Mouse (Mus musculus): ENCODE results near the gene Sergef. TPM values are rescaled to one million over a fixed set of nuclear protein-coding genes. Genes with fewer than 3 reads are reported as not detected.
A peak's percentile ranks its signal among the peaks of the same experiment; 100 is the strongest.

Sergef gene
- total RNA-seq, 1 experiment from 2014 or later, result 13.7 TPM

DNA sequence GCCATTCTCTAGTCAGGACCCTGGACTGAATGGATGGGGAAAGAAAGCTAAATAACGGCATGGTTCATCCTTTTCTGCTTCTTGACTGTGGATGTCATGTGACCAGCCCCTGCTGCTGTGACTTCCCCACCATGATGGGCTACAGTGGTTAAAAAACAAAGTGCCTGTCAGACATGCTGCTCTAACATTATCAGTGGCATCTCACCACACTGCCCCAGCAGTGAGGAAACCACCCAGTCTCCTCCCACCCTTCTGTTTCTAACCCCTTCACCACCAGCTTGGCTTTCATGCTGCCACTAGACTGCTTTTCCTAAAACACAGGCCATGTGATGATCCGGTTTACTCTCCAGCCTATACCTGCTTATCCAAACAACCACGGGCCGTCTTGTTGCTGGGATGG lies 140.0 kb downstream of the Sergef start:
- peak; percentile 49 to 60; a peak in 2 of 4 replicates for ATAC-seq (replicated peaks in 1 of 2; ENCODE audit: insufficient read depth in 1 of 2, low FRiP score in 2 of 2, low TSS enrichment in 1 of 2, low read depth in 1 of 2, poor library complexity in 2 of 2, severe bottlenecking in 2 of 2)

DNA sequence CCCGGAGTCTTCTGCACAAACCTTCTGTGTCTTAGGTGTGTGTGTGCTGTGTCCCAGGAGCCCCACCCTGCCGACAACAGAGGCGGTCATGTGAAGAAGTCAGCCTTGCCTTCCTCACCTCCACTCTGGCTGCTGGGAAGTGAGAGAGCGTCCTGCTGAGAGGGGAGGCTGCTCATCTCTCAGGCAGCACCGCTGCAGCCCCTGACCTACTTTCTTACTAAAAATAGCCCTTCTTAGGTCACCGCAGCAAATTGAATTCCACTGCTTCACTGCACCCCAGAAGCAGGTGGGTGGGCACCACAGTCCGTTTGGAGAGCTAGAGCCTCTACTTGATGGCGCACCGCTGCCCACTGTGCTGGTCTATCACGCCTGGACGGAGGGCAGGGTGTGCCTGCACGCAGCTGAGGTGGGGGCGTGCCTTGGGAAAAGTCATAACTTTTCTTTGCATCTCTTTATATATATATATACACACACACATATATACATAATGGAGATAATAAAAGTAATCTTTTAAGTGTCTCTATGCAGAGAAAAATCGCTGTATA lies 147.4 kb downstream of the Sergef start:
- no peak for ATAC-seq (replicated peaks in 1 of 2; ENCODE audit: insufficient read depth in 1 of 2, low FRiP score in 2 of 2, low TSS enrichment in 1 of 2, low read depth in 1 of 2, poor library complexity in 2 of 2, severe bottlenecking in 2 of 2)

DNA sequence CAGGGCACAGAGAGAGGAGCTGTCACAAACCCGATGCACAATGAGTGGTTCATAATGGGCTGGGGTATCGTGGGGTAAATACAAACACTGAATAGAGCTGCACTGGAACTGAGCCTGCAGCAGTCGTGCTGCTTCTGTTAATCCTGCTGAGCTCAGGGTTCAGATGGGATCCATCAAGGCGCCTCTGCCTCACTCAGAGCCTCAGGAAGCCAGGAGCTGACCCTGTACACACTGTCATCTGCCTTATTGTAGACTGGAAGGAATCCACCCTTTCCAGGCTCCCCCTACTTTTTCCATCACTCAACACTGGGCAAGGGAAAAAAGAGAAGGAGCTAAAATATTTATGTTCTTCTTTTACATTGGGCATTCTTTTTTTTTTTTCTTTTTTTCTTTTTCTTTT lies 152.3 kb downstream of the Sergef start:
- no peak for ATAC-seq (replicated peaks in 1 of 2; ENCODE audit: insufficient read depth in 1 of 2, low FRiP score in 2 of 2, low TSS enrichment in 1 of 2, low read depth in 1 of 2, poor library complexity in 2 of 2, severe bottlenecking in 2 of 2)

DNA sequence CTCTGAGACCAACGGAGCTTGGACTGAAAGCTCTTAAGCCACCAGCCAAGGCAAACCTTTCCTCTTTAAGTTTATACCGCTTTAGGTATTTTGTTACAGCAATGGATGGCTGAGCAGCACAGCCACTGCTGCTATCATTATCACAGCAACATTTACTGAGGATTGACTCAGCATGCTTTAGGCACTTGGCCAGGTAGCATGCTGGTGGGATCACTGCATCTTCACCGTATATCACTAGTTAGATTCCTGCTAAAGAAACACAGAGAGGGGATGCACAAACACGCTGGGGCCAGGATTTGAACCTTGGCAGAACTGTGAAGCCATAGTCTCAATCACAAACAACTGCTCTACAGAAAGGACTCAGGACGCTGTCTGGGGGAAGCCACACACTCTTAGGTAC lies 152.8 kb downstream of the Sergef start:
- no peak for ATAC-seq (replicated peaks in 1 of 2; ENCODE audit: insufficient read depth in 1 of 2, low FRiP score in 2 of 2, low TSS enrichment in 1 of 2, low read depth in 1 of 2, poor library complexity in 2 of 2, severe bottlenecking in 2 of 2)

DNA sequence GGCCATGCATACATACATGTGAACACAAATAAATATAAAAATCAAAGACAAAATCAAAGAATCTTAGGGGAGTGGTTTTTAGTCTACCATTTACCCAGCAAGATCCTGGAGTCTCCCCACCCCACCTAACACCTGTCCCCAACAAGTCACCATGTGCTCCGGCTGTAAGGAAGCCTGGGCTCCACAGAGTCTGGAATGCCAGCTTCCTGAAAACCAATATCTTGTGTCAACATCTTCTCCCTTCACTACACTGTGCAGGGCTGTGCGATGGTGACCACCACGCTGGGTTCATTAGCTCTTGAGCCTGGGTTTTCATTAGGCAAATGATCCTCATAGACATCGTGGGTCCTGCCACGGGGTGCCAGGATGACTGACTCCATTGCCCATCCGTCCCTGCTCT lies 155.4 kb downstream of the Sergef start:
- ATAC-seq (replicated peaks in 1 of 2; ENCODE audit: insufficient read depth in 1 of 2, low FRiP score in 2 of 2, low TSS enrichment in 1 of 2, low read depth in 1 of 2, poor library complexity in 2 of 2, severe bottlenecking in 2 of 2), result no peak

DNA sequence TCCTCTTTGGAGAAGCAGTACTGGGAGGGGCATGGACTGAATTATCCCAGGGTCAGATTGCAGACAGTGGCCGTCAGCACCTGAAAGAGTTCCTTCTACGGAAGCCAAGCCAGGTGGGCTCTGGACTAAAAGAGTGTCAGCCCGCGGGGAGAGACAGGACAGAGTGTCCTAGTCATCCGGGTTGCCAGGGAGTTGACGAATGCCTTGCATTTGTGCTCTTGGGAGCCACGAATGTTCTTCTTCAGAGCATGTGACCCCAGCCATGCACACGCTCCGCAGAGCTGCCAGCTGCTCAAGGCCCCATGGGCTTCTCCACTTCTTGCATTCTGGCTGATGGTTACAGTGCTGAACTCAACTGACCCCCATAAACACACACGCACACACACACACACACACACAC lies 156.6 kb downstream of the Sergef start:
- no peak for ATAC-seq (replicated peaks in 1 of 2; ENCODE audit: insufficient read depth in 1 of 2, low FRiP score in 2 of 2, low TSS enrichment in 1 of 2, low read depth in 1 of 2, poor library complexity in 2 of 2, severe bottlenecking in 2 of 2)

DNA sequence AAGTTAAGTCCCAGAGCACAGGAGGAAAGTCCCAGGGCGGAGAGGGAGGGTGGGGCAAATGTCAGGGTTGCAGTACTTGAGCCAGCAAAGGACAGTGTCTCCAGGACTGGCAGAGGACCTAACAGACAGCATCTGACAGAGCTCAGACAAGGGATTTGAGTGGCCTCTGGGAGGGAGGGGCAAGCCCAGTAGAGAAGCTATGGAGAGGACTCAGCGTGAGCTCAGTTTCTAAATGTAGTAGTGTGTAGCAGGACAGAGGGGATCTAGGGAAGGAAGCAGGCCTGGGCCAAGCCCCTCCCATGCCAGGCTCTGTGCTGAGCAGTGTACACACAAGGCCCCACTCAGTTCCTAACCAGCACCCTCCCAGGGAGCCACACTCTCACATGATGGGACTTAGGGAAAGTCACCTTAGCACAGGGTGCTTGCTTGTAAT lies 157.5 kb downstream of the Sergef start:
- ATAC-seq (replicated peaks in 1 of 2; ENCODE audit: insufficient read depth in 1 of 2, low FRiP score in 2 of 2, low TSS enrichment in 1 of 2, low read depth in 1 of 2, poor library complexity in 2 of 2, severe bottlenecking in 2 of 2), result no peak

DNA sequence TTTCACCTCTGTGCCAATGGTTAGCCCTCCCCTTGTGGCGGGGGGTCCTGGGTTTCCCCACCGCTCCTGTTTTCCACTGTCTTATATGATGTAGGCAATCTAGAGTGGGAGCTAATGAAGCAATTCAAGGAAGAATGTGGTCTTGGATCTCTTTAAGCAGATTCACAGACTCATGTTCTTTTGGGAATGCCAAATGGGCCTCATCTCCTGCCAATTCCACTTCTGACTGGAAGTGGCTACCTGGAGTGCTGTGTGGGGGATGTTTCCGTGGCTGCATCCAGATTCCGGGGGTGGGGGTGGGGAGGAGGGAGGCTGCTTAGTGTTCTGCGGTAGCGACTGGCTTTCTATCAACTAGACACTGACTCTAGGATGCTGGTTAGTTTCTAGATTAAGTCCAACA lies 159.8 kb downstream of the Sergef start:
- ATAC-seq (replicated peaks in 1 of 2; ENCODE audit: insufficient read depth in 1 of 2, low FRiP score in 2 of 2, low TSS enrichment in 1 of 2, low read depth in 1 of 2, poor library complexity in 2 of 2, severe bottlenecking in 2 of 2), result no peak

DNA sequence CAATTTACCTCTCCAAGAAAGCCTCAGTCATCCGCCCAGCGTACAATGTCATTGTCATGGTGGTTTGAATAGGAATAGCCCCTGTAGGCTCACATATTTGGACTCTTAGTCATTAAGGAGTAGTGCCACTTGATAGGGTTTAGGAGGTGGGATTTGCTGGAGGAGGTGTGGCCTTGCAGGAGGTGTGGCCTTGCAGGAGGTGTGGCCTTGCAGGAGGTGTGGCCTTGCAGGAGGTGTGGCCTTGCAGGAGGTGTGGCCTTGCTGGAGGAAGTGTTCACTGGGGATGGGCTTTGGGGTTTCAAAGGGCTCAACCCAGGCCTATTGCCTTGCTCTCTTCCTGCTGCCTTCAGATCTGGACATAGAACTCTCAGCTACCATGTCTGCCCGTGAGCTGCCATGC lies 162.2 kb downstream of the Sergef start:
- ATAC-seq (replicated peaks in 1 of 2; ENCODE audit: insufficient read depth in 1 of 2, low FRiP score in 2 of 2, low TSS enrichment in 1 of 2, low read depth in 1 of 2, poor library complexity in 2 of 2, severe bottlenecking in 2 of 2), result no peak

DNA sequence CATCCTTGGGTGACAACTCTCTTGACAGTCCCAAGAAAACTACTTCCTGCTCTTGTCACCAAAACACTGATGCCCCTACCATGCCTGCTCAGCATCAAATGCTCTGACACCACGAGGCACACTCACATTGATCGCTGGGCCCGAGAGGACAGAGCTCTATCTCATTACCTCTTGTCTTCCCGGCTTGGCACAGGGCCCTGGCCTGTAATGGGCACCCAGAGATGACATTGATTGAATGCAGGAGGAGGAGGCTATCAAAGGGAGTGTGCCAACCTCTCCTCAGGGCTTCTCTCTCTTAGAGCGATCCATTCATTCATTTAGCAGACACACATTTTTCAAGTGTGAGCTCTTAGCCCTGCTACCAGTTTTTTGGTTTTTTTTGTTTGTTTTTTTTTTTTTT lies 164.1 kb downstream of the Sergef start:
- no peak for ATAC-seq (replicated peaks in 1 of 2; ENCODE audit: insufficient read depth in 1 of 2, low FRiP score in 2 of 2, low TSS enrichment in 1 of 2, low read depth in 1 of 2, poor library complexity in 2 of 2, severe bottlenecking in 2 of 2)

DNA sequence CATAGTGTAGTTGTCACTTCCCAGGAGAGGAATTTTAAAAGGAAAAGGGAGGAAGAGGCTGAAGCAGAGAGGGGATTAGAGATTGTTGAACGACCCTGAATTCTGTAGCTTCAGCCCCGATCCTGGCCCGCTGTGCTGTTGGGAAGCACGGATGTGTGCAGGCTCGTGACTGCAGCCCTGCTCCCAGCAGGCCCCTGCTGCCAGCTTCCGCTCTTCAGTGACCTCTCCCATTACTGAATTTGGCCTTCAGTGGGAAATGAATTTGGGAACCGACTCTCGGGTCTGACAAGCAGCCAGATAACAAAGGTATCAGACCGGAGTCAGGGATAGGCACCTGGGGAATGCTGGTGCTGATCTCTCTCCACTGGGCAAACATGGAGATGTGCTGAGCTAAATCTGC lies 166.5 kb downstream of the Sergef start:
- ATAC-seq (replicated peaks in 1 of 2; ENCODE audit: insufficient read depth in 1 of 2, low FRiP score in 2 of 2, low TSS enrichment in 1 of 2, low read depth in 1 of 2, poor library complexity in 2 of 2, severe bottlenecking in 2 of 2), result no peak

DNA sequence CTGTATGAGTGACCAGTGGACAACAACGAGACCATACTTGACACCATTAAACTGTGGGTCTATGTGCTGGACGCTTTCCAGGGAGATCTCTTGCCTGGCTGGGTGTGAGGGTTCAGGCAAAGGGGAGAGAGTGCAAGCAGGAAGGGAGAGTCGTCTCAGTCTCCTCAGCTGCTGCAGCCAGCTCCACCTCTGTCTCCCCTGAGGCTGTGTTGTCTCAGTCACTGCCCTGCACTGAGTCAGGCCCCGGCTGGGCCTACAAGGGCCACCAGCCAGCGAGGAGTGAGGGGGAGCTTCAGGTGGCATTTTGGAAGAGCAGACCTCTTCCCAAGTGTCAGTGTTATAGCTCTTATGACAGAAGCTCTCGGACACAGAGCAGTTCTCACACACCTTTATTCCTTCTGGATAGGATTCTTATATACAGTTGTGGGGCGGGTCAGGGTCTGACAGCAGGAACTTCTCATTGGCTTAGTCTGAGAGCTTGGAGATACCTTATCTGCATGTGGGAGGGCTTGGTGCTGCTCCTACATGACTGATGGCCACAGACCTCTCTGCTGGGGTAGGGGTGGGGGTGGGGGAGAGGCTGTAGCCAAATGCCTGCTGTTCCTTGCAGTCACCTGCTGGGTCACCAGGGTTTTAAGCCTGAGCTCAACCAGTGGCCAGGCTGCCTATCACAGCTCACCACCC lies 168.4 kb downstream of the Sergef start:
- no peak for ATAC-seq (replicated peaks in 1 of 2; ENCODE audit: insufficient read depth in 1 of 2, low FRiP score in 2 of 2, low TSS enrichment in 1 of 2, low read depth in 1 of 2, poor library complexity in 2 of 2, severe bottlenecking in 2 of 2)

DNA sequence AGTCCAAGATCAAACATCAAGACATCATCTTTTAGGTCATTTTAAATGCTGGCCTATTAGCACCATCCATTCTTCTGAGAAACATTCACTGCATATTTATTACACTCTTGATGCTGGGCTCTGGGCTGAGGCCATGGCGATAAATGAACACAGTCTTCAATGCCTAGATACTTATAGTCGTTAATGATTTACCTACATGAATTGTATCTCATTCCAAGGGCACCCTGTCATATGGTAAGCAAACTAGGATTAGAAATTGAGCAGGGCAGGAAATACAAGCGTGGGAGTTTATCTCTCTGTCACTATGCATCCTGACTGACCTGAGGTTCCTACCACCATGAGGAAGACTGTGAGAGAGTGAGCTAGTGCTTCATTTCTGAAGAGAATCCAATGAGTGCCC lies 170.1 kb downstream of the Sergef start:
- no peak for ATAC-seq (replicated peaks in 1 of 2; ENCODE audit: insufficient read depth in 1 of 2, low FRiP score in 2 of 2, low TSS enrichment in 1 of 2, low read depth in 1 of 2, poor library complexity in 2 of 2, severe bottlenecking in 2 of 2)

DNA sequence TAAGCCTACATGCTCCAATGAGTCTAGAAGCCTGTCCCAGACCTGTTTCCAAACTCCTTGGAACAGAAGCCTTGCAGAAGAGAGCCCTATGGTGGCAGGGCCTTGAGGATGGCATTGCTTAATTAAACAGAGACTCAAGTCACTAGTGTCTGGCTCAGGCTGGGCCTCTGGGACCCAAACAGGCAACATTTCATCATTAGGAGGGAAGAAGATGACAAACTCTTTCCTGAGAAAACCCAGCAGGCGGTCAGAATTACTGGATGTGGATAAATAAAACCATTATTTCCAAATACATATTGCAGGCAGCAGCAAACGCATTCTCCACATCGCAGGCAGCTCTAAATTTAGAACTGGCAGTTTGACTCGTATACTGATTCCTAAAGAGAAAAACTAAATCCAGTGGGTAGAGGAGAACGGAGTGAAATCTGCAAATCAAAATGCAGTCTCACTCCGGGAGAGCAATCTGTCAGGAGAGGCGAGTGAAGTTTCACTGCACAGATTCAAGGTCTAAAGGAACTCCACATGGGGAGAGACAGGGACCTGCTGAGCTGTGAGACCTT lies 173.1 kb downstream of the Sergef start:
- ATAC-seq (replicated peaks in 1 of 2; ENCODE audit: insufficient read depth in 1 of 2, low FRiP score in 2 of 2, low TSS enrichment in 1 of 2, low read depth in 1 of 2, poor library complexity in 2 of 2, severe bottlenecking in 2 of 2), result no peak

DNA sequence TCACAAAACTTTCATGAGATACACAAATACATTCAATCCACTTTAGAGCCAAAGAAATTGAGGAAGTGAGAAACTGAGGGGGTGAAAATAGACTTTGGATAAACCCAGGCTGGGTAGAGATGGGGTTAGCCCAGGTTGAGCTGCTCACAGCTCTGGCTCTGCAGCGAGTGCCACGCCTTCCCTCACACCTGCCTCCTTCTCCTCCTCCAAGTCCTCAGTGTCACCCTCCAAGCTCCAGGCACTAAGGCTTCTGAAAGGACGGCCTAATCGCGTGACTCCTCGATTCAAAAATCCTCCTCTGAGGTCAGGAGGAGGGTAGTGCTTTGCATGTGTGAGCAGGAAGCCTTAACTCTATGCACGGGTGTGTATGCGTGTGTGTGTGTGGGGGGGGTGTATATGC lies 176.5 kb downstream of the Sergef start:
- ATAC-seq (replicated peaks in 1 of 2; ENCODE audit: insufficient read depth in 1 of 2, low FRiP score in 2 of 2, low TSS enrichment in 1 of 2, low read depth in 1 of 2, poor library complexity in 2 of 2, severe bottlenecking in 2 of 2), result no peak

DNA sequence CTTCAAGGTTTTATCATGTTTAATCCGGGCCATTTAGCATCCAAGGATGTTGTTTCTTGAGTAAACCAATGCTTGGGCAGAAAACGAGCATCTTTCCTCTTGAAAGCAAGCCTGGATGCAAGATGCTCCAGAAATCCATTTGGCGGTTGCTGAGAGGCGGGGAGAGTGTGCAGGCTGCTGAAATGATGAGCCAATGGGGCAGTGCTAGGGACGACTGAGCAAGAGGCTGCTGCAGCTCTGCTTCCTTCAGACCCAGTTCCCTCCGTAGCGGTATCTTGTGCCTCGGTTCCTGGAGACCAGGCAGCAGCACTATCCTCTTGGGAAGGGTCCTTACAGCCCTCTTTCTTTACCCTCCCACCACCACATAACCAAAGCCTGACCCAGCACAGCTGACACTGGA lies 177.3 kb downstream of the Sergef start:
- no peak for ATAC-seq (replicated peaks in 1 of 2; ENCODE audit: insufficient read depth in 1 of 2, low FRiP score in 2 of 2, low TSS enrichment in 1 of 2, low read depth in 1 of 2, poor library complexity in 2 of 2, severe bottlenecking in 2 of 2)

DNA sequence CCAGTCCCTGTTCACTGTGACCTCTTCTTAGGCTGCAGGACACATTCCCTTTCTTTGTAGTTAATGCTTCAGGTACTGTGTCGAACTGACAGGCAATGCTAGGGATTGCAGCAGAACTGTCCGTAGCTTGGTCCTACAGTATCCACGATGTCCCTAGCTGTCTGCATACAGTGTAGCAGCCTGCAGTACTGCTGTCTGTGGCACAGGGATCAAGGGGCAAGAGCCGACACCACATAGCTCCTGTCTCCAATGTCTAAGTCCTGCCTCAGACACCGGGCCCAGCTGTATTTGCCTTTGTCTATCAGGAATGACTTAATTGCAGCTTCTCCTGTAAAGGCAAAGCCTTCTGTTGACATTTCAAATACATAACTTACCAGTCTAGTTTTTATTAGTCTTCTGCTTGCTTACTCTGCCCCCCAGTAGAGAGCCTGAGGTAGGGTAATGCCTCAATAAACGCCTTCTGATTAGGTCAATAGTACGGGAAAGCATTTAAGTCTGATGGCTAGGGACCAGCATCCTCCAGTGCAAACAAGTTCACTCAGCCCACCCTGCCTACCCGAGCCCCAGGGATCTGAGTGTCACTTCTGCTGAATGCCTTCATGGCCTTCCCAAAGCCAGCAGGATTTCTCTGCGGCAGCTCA lies 179.9 kb downstream of the Sergef start:
- ATAC-seq (replicated peaks in 1 of 2; ENCODE audit: insufficient read depth in 1 of 2, low FRiP score in 2 of 2, low TSS enrichment in 1 of 2, low read depth in 1 of 2, poor library complexity in 2 of 2, severe bottlenecking in 2 of 2), result no peak

DNA sequence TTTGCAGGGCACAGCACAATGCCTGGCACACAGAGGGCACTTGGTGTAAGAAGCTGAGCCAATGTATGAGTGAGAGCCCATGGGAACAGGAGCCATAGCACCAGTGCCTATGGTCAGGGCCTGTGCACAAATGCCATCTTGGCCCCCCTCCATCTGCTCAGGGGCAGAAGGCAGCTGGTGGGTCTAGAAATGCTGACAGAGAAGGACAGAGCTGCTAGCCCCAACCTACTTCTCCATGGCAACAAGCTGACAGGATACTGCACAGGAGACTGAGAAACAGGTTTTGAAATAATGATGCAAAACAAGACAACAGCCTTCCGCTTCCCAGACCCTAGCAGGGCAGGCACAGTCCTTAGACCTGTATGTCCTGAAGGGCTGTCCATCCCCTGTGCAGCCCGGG lies 180.4 kb downstream of the Sergef start:
- no peak for ATAC-seq (replicated peaks in 1 of 2; ENCODE audit: insufficient read depth in 1 of 2, low FRiP score in 2 of 2, low TSS enrichment in 1 of 2, low read depth in 1 of 2, poor library complexity in 2 of 2, severe bottlenecking in 2 of 2)

DNA sequence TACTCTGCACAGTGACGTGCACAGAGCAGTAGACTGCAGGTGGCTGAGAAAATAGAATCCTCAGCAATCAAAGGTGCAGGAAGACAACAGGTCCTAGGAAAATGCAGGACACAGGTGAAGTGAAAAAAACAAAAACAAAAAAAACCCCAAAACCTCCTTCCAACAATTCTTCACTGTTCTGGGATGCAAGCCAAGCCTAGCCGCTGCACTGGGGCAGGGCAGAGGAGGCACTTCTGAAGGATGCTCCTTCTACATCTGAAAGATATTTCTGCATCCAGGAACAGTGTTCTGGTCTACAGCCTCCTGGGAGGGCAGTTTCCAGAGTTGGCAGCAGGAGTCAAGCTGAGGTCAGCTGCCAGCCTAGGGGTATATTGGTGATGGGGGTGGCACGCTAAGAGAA lies 181.7 kb downstream of the Sergef start:
- ATAC-seq (replicated peaks in 1 of 2; ENCODE audit: insufficient read depth in 1 of 2, low FRiP score in 2 of 2, low TSS enrichment in 1 of 2, low read depth in 1 of 2, poor library complexity in 2 of 2, severe bottlenecking in 2 of 2), result no peak
